Mouse (Mus musculus): ENCODE results near the gene Foxp1.

GRCm38 (mm10) chr6:99093208-99093607 lies 429.3 kb downstream of the Foxp1 start:
- TF ChIP-seq CTCF (IDR thresholded peaks at IDR 0.05; ENCODE audit: low read depth, low read length) = no peak
- no peak for TF ChIP-seq GATA2 (IDR thresholded peaks at IDR 0.05; ENCODE audit: borderline replicate concordance, low read depth, low read length)

Measured in G1E (cell line).